Mouse (Mus musculus) embryonic stem cell, embryonic (primary cell): Measurements from ENCODE around the gene BC035044.

Experiments
- CTCF ChIA-PET, 4 experiments: fragments of 300-600 bp in 2 of 4; fragments of 350-600 bp in 2 of 4; sonication (Branson Sonifier 250); formaldehyde crosslinking; loops; one replicate each; lab custom pipeline; 2022; ENCODE audit warnings: inconsistent platforms in 2 of 4; lab: Charles Lee
- POLR2A ChIA-PET, 4 experiments: fragments of 300-600 bp in 2 of 4; fragments of 350-600 bp in 2 of 4; sonication (Branson Sonifier 250); formaldehyde crosslinking; loops; one replicate each; lab custom pipeline; 2022; ENCODE audit warnings: antibody characterized with exemption in 4 of 4, inconsistent platforms in 1 of 4; lab: Charles Lee

BC035044 gene

GRCm38 (mm10) chr6:128804823-128805640, 85.9 kb downstream of the BC035044 start:
- ChIA-PET POLR2A (interaction anchor here in 2 of 4 experiments (0.7 to 2.4 kb wide), 9 partner anchors 8 to 41 kb away, joined by 3 to 28 read pairs (median 4); no protein-coding TSS in a partner anchor), CTCF (interaction anchor here (0.8 to 7.4 kb wide), 15 partner anchors 31 to 835 kb away, joined by 3 to 174 read pairs (median 4); no protein-coding TSS in a partner anchor)

GRCm38 (mm10) chr6:128802999-128803857, 87.7 kb downstream of the BC035044 start:
- CTCF ChIA-PET, result interaction anchor here (0.6 to 7.4 kb wide), 18 partner anchors 13 to 435 kb away, joined by 3 to 174 read pairs (median 4); no protein-coding TSS in a partner anchor
- POLR2A ChIA-PET, result interaction anchor here in 3 of 4 experiments (0.9 to 1.6 kb wide), 7 partner anchors 36 to 42 kb away, joined by 3 to 41 read pairs (median 4); no protein-coding TSS in a partner anchor

GRCm38 (mm10) chr6:128802557-128802956, 88.4 kb downstream of the BC035044 start:
- POLR2A ChIA-PET, result interaction anchor here in 3 of 4 experiments (0.7 to 1.6 kb wide), 8 partner anchors 35 to 43 kb away, joined by 3 to 41 read pairs (median 4); no protein-coding TSS in a partner anchor
- CTCF ChIA-PET, result interaction anchor here (0.6 to 7.4 kb wide), 18 partner anchors 14 to 435 kb away, joined by 3 to 174 read pairs (median 4); no protein-coding TSS in a partner anchor

- CTCF ChIA-PET, result interaction anchor here in 2 of 4 experiments (1.2 to 7.4 kb wide), 2 partner anchors 34 to 35 kb away, joined by 3 to 174 read pairs; no protein-coding TSS in a partner anchor
Observed at GRCm38 (mm10) chr6:128800696-128801095, 90.2 kb downstream of the BC035044 start.

GRCm38 (mm10) chr6:128799896-128800270, 91.0 kb downstream of the BC035044 start:
- POLR2A ChIA-PET, result interaction anchor here in 1 of 4 experiments (0.6 to 1.8 kb wide), 4 partner anchors 33 to 55 kb away, joined by 3 to 7 read pairs (median 6); no protein-coding TSS in a partner anchor
- CTCF ChIA-PET, result interaction anchor here in 3 of 4 experiments (0.7 to 7.4 kb wide), 4 partner anchors 33 to 212 kb away, joined by 3 to 174 read pairs (median 4); no protein-coding TSS in a partner anchor

More at GRCm38 (mm10) chr6:128800696-128801095, 90.2 kb downstream of the BC035044 start:
- POLR2A ChIA-PET, result interaction anchor here in 3 of 4 experiments (0.7 to 1.2 kb wide), 4 partner anchors 37 to 446 kb away, joined by 5 read pairs; no protein-coding TSS in a partner anchor

- ChIA-PET POLR2A (interaction anchor here in 3 of 4 experiments (0.6 to 1.9 kb wide), 8 partner anchors 33 to 55 kb away, joined by 3 to 13 read pairs (median 6); no protein-coding TSS in a partner anchor), CTCF (interaction anchor here (0.6 to 1.2 kb wide), 5 partner anchors 32 to 212 kb away, joined by 3 to 13 read pairs (median 3); no protein-coding TSS in a partner anchor)
Observed at GRCm38 (mm10) chr6:128799144-128799895, 91.6 kb downstream of the BC035044 start.
